Mouse (Mus musculus) NIH3T3 (cell line): ENCODE results near the gene Ccdc93.

ENCODE experiments used
- DNase-seq: peaks from one replicate; pipeline ENCODE4 v3.0.0-alpha.2; 2012; ENCODE audit warnings: low read depth

Gene Ccdc93

DNA sequence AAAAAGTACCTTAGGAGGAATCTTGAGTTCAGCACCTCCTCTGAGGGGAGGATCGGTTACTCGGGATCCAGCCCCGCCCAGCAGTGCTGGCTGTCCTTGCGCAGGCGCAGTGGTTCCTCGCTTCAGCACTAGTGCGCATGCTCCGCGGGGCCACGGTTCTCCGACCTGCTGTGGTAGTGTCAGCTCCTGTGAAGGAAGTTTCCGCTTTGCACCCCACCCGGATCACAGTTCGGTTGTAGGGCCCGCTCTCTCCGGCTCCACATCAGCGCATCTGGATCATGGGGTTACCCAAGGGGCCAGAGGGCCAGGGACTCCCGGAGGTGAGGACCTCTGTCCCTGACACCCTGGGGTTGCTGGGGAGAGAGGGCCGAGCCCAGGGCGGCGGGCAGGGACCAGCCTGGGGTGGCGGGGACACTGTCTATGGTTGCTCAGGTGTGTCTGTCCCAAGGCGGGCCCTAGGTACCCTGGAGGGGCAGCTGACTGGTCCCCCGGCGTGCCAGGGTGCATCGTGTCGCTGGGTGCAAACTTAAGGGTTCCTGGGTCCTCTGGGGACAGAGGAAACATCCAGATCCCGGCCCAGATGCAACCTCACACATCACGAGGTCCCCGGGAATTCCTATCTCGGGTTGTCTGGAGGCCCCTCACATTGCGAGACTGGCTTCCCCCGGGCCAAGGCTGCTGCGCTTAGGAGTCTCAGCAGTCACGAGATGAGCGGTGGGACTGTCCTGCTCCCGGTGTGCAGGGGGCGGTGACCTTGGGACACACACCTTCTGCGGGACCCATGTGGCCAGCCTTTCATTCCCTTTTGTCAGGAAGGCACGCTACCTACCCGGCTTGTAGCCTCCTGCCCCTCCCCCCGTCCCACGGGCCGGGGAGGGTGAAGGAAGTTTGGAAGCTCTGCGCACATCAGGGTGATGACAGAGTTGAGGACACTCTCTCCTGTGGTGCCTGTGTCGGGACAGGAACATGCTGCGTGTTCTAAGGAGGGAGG lies at the start of gene Ccdc93:
TSS of gene Ccdc93 (plus strand) at position 112 of the 991 bp plus-strand sequence.
- DNase-seq = peak; percentile 98

GRCm38 (mm10) chr1:121381562-121381961 lies 49.3 kb upstream of the Ccdc93 start:
- no peak for DNase-seq

- DNase-seq = no peak
Observed at GRCm38 (mm10) chr1:121388312-121388711, 42.5 kb upstream of the Ccdc93 start.

- DNase-seq = no peak
Observed at GRCm38 (mm10) chr1:121388732-121389131, 42.1 kb upstream of the Ccdc93 start.

DNA sequence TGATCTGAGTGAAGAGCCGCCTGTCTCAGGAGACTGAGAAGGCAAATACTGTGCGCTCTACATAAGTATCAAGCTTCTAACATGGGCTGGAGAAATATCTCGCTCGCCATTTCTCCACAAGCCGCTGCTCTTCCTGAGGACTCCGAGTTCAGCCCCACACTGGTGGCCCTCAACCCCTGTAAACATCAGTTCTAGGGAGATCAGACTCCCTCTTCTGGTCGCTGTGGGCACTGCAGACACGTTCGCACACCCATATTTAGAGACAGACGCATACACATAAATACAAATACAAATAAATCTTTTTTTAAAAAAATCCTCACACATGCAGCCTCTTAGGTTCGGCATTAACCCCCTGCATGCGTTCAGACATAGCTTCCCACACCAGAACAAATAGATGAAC lies 41.3 kb upstream of the Ccdc93 start:
- no peak for DNase-seq

- DNase-seq = no peak
Observed at GRCm38 (mm10) chr1:121390003-121390402, 40.8 kb upstream of the Ccdc93 start.

DNA sequence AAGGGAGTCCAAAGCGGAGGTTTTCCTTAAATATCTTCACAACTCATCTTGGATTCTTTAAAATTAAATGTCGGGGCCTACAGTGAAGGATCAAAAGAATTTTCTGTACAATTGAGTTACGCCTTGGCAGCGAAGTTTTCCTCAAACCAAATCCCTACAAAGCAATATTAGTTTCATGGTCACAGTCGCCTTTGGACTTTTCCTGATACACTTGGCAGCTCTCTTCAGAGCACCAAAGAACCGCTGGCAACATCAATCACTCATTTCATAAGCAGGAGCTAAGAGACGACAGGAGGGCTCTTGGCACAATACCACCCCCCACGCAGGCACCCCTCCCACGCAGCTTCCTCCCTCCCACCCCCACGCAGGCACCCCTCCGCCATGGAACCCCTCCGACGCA lies 40.4 kb upstream of the Ccdc93 start:
- DNase-seq = no peak

- no peak for DNase-seq
Observed at GRCm38 (mm10) chr1:121390855-121391254, 40.0 kb upstream of the Ccdc93 start.

DNA sequence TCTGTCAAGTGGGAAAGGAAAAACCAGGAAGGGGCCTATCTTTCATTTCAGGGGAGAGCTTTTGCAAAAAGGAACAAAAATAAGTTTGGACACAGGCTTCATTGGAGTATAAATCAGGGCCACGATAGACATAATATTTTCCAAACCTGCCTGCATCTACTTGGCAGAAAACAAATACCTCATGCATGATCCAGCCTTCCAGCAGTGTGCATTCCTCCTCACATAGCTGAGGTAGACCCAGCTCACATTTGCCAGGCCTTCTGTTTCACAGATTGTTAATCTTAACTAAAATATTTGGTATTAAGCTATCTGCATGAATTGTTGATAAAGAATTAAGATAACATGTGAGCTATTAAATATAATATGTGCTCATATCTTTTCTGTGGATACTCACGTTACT lies 37.7 kb upstream of the Ccdc93 start:
- peak; percentile 51 for DNase-seq

- DNase-seq = peak; percentile 62
Observed at GRCm38 (mm10) chr1:121394764-121395163, 36.1 kb upstream of the Ccdc93 start.

- DNase-seq = peak; percentile 46
Observed at GRCm38 (mm10) chr1:121396501-121396900, 34.3 kb upstream of the Ccdc93 start.

DNA sequence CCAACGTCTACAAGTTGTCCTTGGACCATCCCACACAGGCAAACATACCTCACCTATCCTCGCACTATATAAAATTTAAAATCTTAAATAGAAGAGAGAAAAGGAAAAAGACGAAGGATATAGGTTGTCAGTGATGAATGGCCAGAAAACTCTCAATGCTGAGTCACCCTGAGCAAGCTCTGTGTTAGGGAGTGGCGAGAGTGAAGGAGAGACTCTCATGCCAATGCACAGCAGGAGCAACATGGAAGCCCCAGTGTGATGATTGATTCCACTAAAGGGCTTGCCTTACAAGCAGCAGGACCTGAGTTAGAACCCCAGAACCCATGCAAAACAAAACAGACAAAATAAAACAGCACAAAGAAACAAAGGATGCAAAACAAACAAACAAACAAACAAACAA lies 32.6 kb upstream of the Ccdc93 start:
- DNase-seq = peak; percentile 74

DNA sequence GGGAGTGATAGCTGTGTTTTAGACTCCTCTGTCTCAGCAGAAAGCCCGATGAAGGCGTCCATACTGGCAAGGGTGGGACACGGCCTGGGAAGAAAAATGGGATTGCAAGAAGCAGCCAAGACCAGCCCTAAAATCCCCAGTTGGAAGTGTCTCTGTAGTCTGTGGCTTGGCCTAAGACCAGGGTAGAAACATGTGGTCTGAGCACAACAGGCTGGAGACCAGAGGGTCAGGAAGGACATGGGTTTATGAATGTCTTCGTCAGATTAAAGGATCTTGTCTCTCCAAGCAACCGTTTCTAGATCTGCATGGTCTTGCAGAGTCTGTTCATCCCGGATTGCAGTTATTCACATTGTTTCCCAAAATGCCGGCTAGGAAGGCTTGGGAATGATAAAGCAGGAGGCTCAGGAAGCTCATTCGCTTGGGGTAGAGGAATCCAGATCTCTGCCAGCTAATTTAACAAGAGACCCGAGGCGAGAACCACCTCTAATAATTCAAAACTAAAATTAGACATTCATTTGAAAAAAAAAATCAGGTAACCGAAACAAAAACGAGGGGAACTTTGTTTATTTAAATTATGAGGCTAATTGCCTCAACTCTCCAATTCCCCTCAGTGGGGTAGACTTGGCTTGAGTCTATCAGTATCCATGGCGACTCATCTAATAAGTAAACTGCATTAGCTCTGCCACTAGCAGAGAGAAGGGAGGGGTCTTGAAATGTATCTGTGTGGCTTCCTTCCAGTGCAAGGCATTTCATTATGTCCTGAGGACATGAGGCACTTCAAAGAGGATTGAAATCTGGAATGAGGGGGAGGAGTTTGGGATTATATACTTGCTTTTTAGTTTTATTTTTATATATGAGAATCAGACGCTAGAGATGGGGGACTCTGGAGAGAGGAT lies 31.6 kb upstream of the Ccdc93 start:
- DNase-seq = peak; percentile 85

- peak; percentile 82 for DNase-seq
Observed at GRCm38 (mm10) chr1:121400243-121400642, 30.6 kb upstream of the Ccdc93 start.

- peak; percentile 48 for DNase-seq
Observed at GRCm38 (mm10) chr1:121419084-121419483, 11.8 kb upstream of the Ccdc93 start.

- no peak for DNase-seq
Observed at GRCm38 (mm10) chr1:121419569-121420265, 11.1 kb upstream of the Ccdc93 start.

DNA sequence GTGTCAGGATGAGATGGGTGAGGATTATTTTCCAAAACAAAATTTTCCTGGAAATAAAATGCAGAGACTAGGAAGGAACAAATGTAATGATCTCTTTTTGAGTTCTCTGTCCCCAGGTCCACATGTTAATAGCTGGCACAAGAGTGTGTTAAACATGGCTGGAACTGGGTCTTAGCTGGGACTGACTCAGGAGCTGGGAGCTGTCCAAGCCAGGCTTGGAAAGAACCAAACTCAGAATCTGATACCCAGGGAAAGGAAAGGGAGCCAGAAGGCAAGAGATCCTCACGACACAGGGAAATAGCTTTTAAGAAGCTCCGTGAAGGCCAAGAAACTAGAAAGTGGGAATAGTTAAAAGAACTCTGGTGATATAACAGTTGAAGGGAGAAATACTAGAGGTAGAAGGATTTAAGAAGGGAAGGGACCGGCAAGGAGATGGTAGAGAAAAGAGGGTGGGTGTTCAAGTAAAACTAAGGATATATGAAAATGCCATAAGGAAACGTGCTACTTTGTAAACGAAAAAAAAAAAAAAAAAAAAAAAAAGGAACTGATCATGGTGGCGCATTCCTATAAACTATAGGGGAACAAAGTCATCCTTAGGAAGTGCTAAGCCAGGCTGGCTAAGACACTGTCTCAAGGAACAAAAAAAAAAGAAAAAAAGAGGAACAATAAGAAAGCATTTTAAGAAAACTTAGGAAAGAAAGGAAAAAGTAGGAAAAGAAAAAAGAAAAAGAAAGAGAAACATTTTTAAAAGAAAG lies 489 bp upstream of the Ccdc93 start:
- DNase-seq = peak; percentile 92

- DNase-seq = no peak
Observed at GRCm38 (mm10) chr1:121435981-121436380, 5.1 kb downstream of the Ccdc93 start.

GRCm38 (mm10) chr1:121440535-121441381 lies 9.9 kb downstream of the Ccdc93 start:
- DNase-seq = peak; percentile 77

DNA sequence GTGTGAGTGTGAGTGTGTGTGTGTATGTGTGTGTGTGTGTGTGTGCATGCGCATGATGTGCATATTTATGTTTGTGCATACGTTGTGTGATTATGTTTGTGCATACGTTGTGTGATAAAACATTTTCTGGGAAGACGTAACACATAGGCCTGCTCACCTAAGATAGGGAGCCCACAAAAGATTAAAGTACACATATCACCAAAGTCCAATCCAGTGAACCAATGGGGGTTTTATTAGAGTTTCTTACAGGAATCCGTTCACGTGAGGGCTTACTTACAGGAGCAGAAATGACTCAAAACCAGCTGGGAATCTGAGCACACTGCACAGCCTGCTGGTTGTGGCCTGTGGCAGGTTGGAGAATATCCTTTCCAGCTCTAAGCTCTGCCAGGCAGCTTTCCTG lies 13.3 kb downstream of the Ccdc93 start:
- no peak for DNase-seq
